Mouse (Mus musculus) CH12.LX (cell line): ENCODE data around the gene 2410015M20Rik.

Source experiments
- BHLHE40 ChIP-seq: IDR thresholded peaks from 2 replicates; pipeline ENCODE4 v1.6.1; 2011; ENCODE audit warnings: mild to moderate bottlenecking, low read depth, low read length, improper control_type of control experiment
- CTCF ChIP-seq, 2 experiments: IDR thresholded peaks in 1 of 2; conservative IDR thresholded peaks in 1 of 2; 2 replicates each; pipeline ENCODE4 v1.5.1; 2011 to 2012; ENCODE audit warnings: low read depth in 2 of 2, low read length in 2 of 2, improper control_type of control experiment in 1 of 2, inconsistent platforms in 1 of 2, mild to moderate bottlenecking in 1 of 2, moderate library complexity in 1 of 2
- ELF1 ChIP-seq: IDR thresholded peaks from 2 replicates; pipeline ENCODE4 v1.6.1; 2014; ENCODE audit warnings: low read depth, mild to moderate bottlenecking, inconsistent platforms, low read length, improper control_type of control experiment
- EP300 ChIP-seq: IDR thresholded peaks from 2 replicates; pipeline ENCODE4 v1.6.1; 2011; ENCODE audit warnings: low read length, improper control_type of control experiment
- HCFC1 ChIP-seq: IDR thresholded peaks from 2 replicates; pipeline ENCODE4 v1.6.1; 2012; ENCODE audit warnings: low read depth, mild to moderate bottlenecking, inconsistent platforms, low read length, improper control_type of control experiment
- MAX ChIP-seq: IDR thresholded peaks from 2 replicates; pipeline ENCODE4 v1.6.1; 2011; ENCODE audit warnings: low read length, improper control_type of control experiment
- MXI1 ChIP-seq: IDR thresholded peaks from 2 replicates; pipeline ENCODE4 v1.6.1; 2011; ENCODE audit warnings: mild to moderate bottlenecking, low read depth, low read length, improper control_type of control experiment
- MYC ChIP-seq: IDR thresholded peaks from 2 replicates; pipeline ENCODE4 v1.6.1; 2011; ENCODE audit warnings: low read depth, mild to moderate bottlenecking, improper control_type of control experiment, low read length
- NELFE ChIP-seq: IDR thresholded peaks from 2 replicates; pipeline ENCODE4 v1.6.1; 2011; ENCODE audit warnings: low read depth, low read length, improper control_type of control experiment
- PAX5 ChIP-seq: IDR thresholded peaks from 2 replicates; pipeline ENCODE4 v1.6.1; 2012; ENCODE audit warnings: low read length, inconsistent platforms, mixed read lengths
- POLR2A ChIP-seq: IDR thresholded peaks from 2 replicates; pipeline ENCODE4 v1.6.1; 2011; ENCODE audit warnings: low read depth, mild to moderate bottlenecking, improper control_type of control experiment, low read length
- POLR2AphosphoS2 ChIP-seq: IDR thresholded peaks from 2 replicates; pipeline ENCODE4 v1.6.1; 2011; ENCODE audit warnings: low read depth, low read length, improper control_type of control experiment
- ZNF384 ChIP-seq: IDR thresholded peaks from 2 replicates; pipeline ENCODE4 v1.6.1; 2012; ENCODE audit warnings: low read depth, low read length, improper control_type of control experiment, inconsistent platforms

- TF ChIP-seq MAX: no peak
- no peak for TF ChIP-seq HCFC1
- TF ChIP-seq NELFE: no peak
- no peak for TF ChIP-seq EP300
- no peak for TF ChIP-seq ZNF384
- no peak for TF ChIP-seq ELF1
- TF ChIP-seq MXI1: no peak
- no peak for TF ChIP-seq POLR2AphosphoS2
- TF ChIP-seq CTCF (conservative IDR thresholded peaks at IDR 0.05 in 1 of 2, IDR thresholded peaks at IDR 0.05 in 1 of 2; ENCODE audit: low read depth in 2 of 2, low read length in 2 of 2): no peak
- no peak for TF ChIP-seq BHLHE40
- TF ChIP-seq POLR2A: no peak
- TF ChIP-seq MYC: no peak
- TF ChIP-seq PAX5: no peak
Measured at GRCm38 (mm10) chr17:56605431-56605830, 4.1 kb downstream of the 2410015M20Rik start.
